Mouse (Mus musculus) layer of hippocampus, adult 11-12 months (tissue): ENCODE results near the gene Frem3.

Experiments
- DNase-seq: peaks from one replicate; pipeline ENCODE4 v3.0.0; 2022; ENCODE audit warnings: low spot score

Gene Frem3

GRCm38 (mm10) chr8:80710670-80711400 lies 100.0 kb downstream of the Frem3 start:
- DNase-seq, result no peak

- DNase-seq, result no peak
These were observed 103.6 kb downstream of the Frem3 start for GRCm38 (mm10) chr8:80714461-80714860.

- DNase-seq, result no peak
These were observed 121.4 kb downstream of the Frem3 start for GRCm38 (mm10) chr8:80732326-80732725.

GRCm38 (mm10) chr8:80738046-80738387 lies 127.1 kb downstream of the Frem3 start:
- no peak for DNase-seq

GRCm38 (mm10) chr8:80738388-80739154 lies 127.7 kb downstream of the Frem3 start:
- DNase-seq, result peak; percentile 64

- DNase-seq, result peak; percentile 93
These were observed 128.5 kb downstream of the Frem3 start, which contains the start of gene Smarca5 for GRCm38 (mm10) chr8:80739155-80739924. TSS of gene Smarca5 (minus strand) at chr8:80739497.

GRCm38 (mm10) chr8:80739932-80740331 lies 129.1 kb downstream of the Frem3 start:
- DNase-seq, result no peak
